Mouse (Mus musculus) bone marrow macrophage, adult 2 months (primary cell): ENCODE data around the gene Dab1.

Experiments used
- CTCF ChIP-seq: IDR thresholded peaks from 2 replicates; pipeline ENCODE4 v1.5.1; 2012; ENCODE audit warnings: low read depth, mild to moderate bottlenecking, low read length, moderate library complexity
- POLR2A ChIP-seq: IDR thresholded peaks from 2 replicates; pipeline ENCODE4 v1.6.1; 2012; ENCODE audit warnings: mild to moderate bottlenecking, low read depth, low read length, borderline replicate concordance

- TF ChIP-seq POLR2A = no peak
- no peak for TF ChIP-seq CTCF
Observed at GRCm38 (mm10) chr4:104781441-104781840, 1162.3 kb downstream of the Dab1 start.
